Mouse (Mus musculus) embryonic facial prominence, embryonic 10.5 days (tissue): ENCODE results near the gene Apopt1. TPM values are rescaled to one million over a fixed set of nuclear protein-coding genes. Genes with fewer than 3 reads are reported as not detected.
"Not testable (repeated sequence)": the region's sequence is repeated elsewhere in the genome, so short reads cannot be mapped to it uniquely, and the experiment has no call there.

ENCODE experiments used
- DNase-seq: peaks from one replicate; pipeline ENCODE4 v3.0.0-alpha.2; 2017; ENCODE audit warnings: low spot score
- H3K27ac ChIP-seq: fragments of 300-500 bp; sonication (generic); replicated peaks from 2 replicates; pipeline ENCODE4 v1.5.1; 2016; ENCODE audit warnings: mild to moderate bottlenecking
- H3K27me3 ChIP-seq: fragments of 300-500 bp; sonication (generic); replicated peaks from 2 replicates; pipeline ENCODE4 v1.6.1; 2016; ENCODE audit warnings: low read depth, mild to moderate bottlenecking; ENCODE audit not compliant: poor library complexity, severe bottlenecking
- H3K36me3 ChIP-seq: fragments of 300-500 bp; sonication (generic); replicated peaks from 2 replicates; pipeline ENCODE4 v1.6.1; 2016; ENCODE audit warnings: mild to moderate bottlenecking, moderate library complexity
- H3K4me1 ChIP-seq: fragments of 300-500 bp; sonication (generic); 2 replicates; pipeline ENCODE4 v1.6.1; 2016
- H3K4me3 ChIP-seq: fragments of 300-500 bp; sonication (generic); 2 replicates; pipeline ENCODE4 v1.5.1; 2016; ENCODE audit warnings: mild to moderate bottlenecking, moderate library complexity
- H3K9me3 ChIP-seq: fragments of 300-500 bp; sonication (generic); 2 replicates; pipeline ENCODE4 v1.6.1; 2016; ENCODE audit warnings: mild to moderate bottlenecking
- WGBS: fragments of 180-500 bp; shearing (Covaris S2); methylation state at CpG from one replicate; pipeline ENCODE4 v1.1.7; 2016; 5-methylcytosine and 5-hydroxymethylcytosine counted together
- polyA plus RNA-seq: library from polyadenylated mRNA; unstranded; fragments of >200 nt; fragmentation: Nextera tagmentation; extraction: Ambion mirVana; gene quantifications from 2 replicates; pipeline ENCODE4 v1.2.1, GENCODE M21; 2016

Gene Apopt1
- polyA plus RNA-seq, 1 experiment from 2014 or later: 56.2 TPM

GRCm38 (mm10) chr12:111698346-111698913 is 14.6 kb upstream of the Apopt1 start:
- Histone ChIP-seq H3K4me1 (peaks cover 55% of the 10 kb centered on the region), H3K36me3 (no peaks in the 10 kb centered on the region), H3K27ac (peak overlapping the region; percentile 1; the same call in 1 of the 2 replicates), H3K9me3 (no peaks in the 10 kb centered on the region), H3K4me3 (no peak overlapping the region), H3K27me3 (no peaks in the 10 kb centered on the region)
- 75% methylated on average over 6 of the region's 6 CpGs for WGBS
- DNase-seq: no peak

GRCm38 (mm10) chr12:111699542-111699941 is 13.5 kb upstream of the Apopt1 start:
- Histone ChIP-seq H3K4me1 (peaks cover 48% of the 10 kb centered on the region), H3K27me3 (no peaks in the 10 kb centered on the region)

GRCm38 (mm10) chr12:111700920-111701458 is 12.1 kb upstream of the Apopt1 start:
- peaks cover 45% of the 10 kb centered on the region for H3K4me1 ChIP-seq

More at GRCm38 (mm10) chr12:111699542-111699941, 13.5 kb upstream of the Apopt1 start:
- 82% methylated on average over 4 of the region's 4 CpGs for WGBS
- no peak overlapping the region for H3K4me3 ChIP-seq
- no peaks in the 10 kb centered on the region for H3K36me3 ChIP-seq
- no peak for DNase-seq
- H3K9me3 ChIP-seq: no peaks in the 10 kb centered on the region
- 0 out of 2 replicates have a peak overlapping the region, but pooled peaks have one; percentile 51 for H3K27ac ChIP-seq

GRCm38 (mm10) chr12:111703301-111703700 is 9.8 kb upstream of the Apopt1 start:
- no peak overlapping the region for H3K4me3 ChIP-seq
- H3K9me3 ChIP-seq: no peaks in the 10 kb centered on the region
- no peak overlapping the region for H3K27ac ChIP-seq
- H3K27me3 ChIP-seq: no peaks in the 10 kb centered on the region
- H3K36me3 ChIP-seq: peaks cover 17% of the 10 kb centered on the region
- no peak for DNase-seq
- peaks cover 42% of the 10 kb centered on the region for H3K4me1 ChIP-seq
- 83% methylated on average over 3 of the region's 3 CpGs for WGBS

More at GRCm38 (mm10) chr12:111700920-111701458, 12.1 kb upstream of the Apopt1 start:
- H3K9me3 ChIP-seq: no peaks in the 10 kb centered on the region
- 0 out of 2 replicates have a peak overlapping the region, but pooled peaks have one; percentile 44 for H3K27ac ChIP-seq
- no peak for DNase-seq
- no peak overlapping the region for H3K4me3 ChIP-seq
- 62% methylated on average over 9 of the region's 9 CpGs for WGBS
- peaks cover 1% of the 10 kb centered on the region; the same call in 1 of the 2 replicates for H3K36me3 ChIP-seq
- no peaks in the 10 kb centered on the region for H3K27me3 ChIP-seq

GRCm38 (mm10) chr12:111704609-111705008 is 8.5 kb upstream of the Apopt1 start:
- no peak overlapping the region for H3K4me3 ChIP-seq
- H3K4me1 ChIP-seq: peaks cover 34% of the 10 kb centered on the region
- 43% methylated on average over 9 of the region's 9 CpGs for WGBS
- no peaks in the 10 kb centered on the region for H3K9me3 ChIP-seq
- H3K27me3 ChIP-seq: no peaks in the 10 kb centered on the region
- H3K27ac ChIP-seq: peak overlapping the region; percentile 52; the same call in 1 of the 2 replicates
- H3K36me3 ChIP-seq: peaks cover 30% of the 10 kb centered on the region
- DNase-seq: peak; percentile 55

- Histone ChIP-seq H3K4me3 (no peak overlapping the region), H3K27ac (no peak overlapping the region), H3K36me3 (peaks cover 38% of the 10 kb centered on the region), H3K9me3 (no peaks in the 10 kb centered on the region), H3K27me3 (no peaks in the 10 kb centered on the region), H3K4me1 (peaks cover 26% of the 10 kb centered on the region)
- 76% methylated on average over 15 of the region's 15 CpGs for WGBS
- DNase-seq: no peak
Observed at GRCm38 (mm10) chr12:111705186-111705973, 7.7 kb upstream of the Apopt1 start.

GRCm38 (mm10) chr12:111708181-111708580 is 4.9 kb upstream of the Apopt1 start:
- DNase-seq: no peak
- peaks cover 30% of the 10 kb centered on the region for H3K4me1 ChIP-seq
- WGBS: 83% methylated on average over 4 of the region's 4 CpGs
- H3K27me3 ChIP-seq: no peaks in the 10 kb centered on the region
- H3K27ac ChIP-seq: no peak overlapping the region
- peaks cover 51% of the 10 kb centered on the region for H3K36me3 ChIP-seq
- H3K9me3 ChIP-seq: no peaks in the 10 kb centered on the region
- no peak overlapping the region for H3K4me3 ChIP-seq

GRCm38 (mm10) chr12:111710091-111710490 is 3.0 kb upstream of the Apopt1 start:
- H3K4me3 ChIP-seq: no peak overlapping the region
- H3K9me3 ChIP-seq: no peaks in the 10 kb centered on the region
- peaks cover 31% of the 10 kb centered on the region for H3K4me1 ChIP-seq
- no peaks in the 10 kb centered on the region for H3K27me3 ChIP-seq
- no peak for DNase-seq
- no peak overlapping the region for H3K27ac ChIP-seq
- 93% methylated on average over 10 of the region's 10 CpGs for WGBS
- peaks cover 55% of the 10 kb centered on the region for H3K36me3 ChIP-seq

GRCm38 (mm10) chr12:111712476-111712875 is 585 bp upstream of the Apopt1 start:
- Histone ChIP-seq H3K27ac (peak overlapping the region; percentile 97), H3K4me3 (peak overlapping the region; percentile 99), H3K27me3 (no peaks in the 10 kb centered on the region), H3K4me1 (peaks cover 24% of the 10 kb centered on the region), H3K9me3 (no peaks in the 10 kb centered on the region), H3K36me3 (peaks cover 62% of the 10 kb centered on the region)
- DNase-seq: peak; percentile 68
- WGBS: under 1% methylated on average over 33 of the region's 33 CpGs

GRCm38 (mm10) chr12:111713880-111714279 is 819 bp downstream of the Apopt1 start:
- H3K27me3 ChIP-seq, H3K9me3 ChIP-seq, DNase-seq, H3K27ac ChIP-seq: not testable (repeated sequence)
- H3K36me3 ChIP-seq: peaks cover 48% of the 10 kb centered on the region
- H3K4me3 ChIP-seq: peak overlapping the region; percentile 99
- WGBS: 87% methylated on average over 6 of the region's 6 CpGs
- H3K4me1 ChIP-seq: peaks cover 32% of the 10 kb centered on the region

GRCm38 (mm10) chr12:111716505-111716904 is 3.4 kb downstream of the Apopt1 start:
- 98% methylated on average over 7 of the region's 7 CpGs for WGBS
- Histone ChIP-seq H3K27me3 (no peaks in the 10 kb centered on the region), H3K36me3 (peaks cover 22% of the 10 kb centered on the region), H3K27ac (no peak overlapping the region), H3K4me1 (peaks cover 33% of the 10 kb centered on the region), H3K9me3 (no peaks in the 10 kb centered on the region), H3K4me3 (no peak overlapping the region)
- DNase-seq: no peak

GRCm38 (mm10) chr12:111718656-111719055 is 5.6 kb downstream of the Apopt1 start:
- H3K4me1 ChIP-seq: peaks cover 23% of the 10 kb centered on the region
- peak overlapping the region; percentile 45; the same call in 1 of the 2 replicates for H3K27ac ChIP-seq
- H3K27me3 ChIP-seq: no peaks in the 10 kb centered on the region
- H3K4me3 ChIP-seq: peak overlapping the region; percentile 1; the same call in 1 of the 2 replicates
- WGBS: 42% methylated on average over 8 of the region's 8 CpGs
- H3K36me3 ChIP-seq: peaks cover 29% of the 10 kb centered on the region
- H3K9me3 ChIP-seq: no peaks in the 10 kb centered on the region
- DNase-seq: no peak
